In the genomic region with DNA sequence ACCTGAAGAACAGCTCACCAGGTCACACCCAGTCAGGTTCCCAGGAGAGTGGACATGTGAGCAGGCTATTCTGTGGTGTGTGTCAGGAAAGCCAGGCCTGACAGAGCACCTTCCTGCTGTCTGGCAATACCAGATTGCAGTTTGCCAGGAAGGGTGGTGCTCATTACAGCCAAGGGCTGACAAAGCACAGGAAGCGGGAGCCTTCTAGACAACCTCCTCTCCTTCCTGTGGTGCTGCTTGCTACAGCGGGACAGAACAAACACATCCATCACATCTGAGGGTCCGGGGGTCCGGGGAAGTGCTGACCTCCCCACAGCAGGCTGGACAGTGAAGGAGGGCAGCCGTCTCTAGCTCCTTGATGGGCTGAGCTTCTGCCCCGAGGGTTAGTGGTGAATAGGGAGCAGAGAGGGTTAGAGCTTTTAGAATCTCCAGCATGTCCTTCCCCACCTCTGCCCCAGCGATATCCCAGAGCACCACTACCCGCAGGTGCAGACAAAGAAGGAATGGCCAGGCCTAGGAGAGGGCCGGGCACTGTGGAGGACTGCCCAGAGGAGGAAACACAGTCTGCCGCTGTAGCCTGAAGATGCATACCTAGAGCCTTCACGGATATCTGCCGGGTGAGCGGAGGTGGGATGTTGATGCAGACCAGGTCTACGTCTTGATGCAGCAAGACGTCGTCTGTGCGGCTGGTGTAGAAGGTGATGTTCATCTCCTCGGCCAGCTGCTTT, we compare ENCODE assay signal across 8 mouse cellular contexts. TPM values are rescaled to one million over a fixed set of nuclear protein-coding genes. Genes with fewer than 3 reads are reported as not detected.
DNase-seq lines count a peak whose midpoint lies in the region; ATAC-seq and TF ChIP-seq lines count a peak whose summit lies in the region.

No protein-coding gene starts in this region.

- H3K4me3 ChIP-seq in thymus, adult 2 months (ENCODE audit: control insufficient read depth, insufficient read depth, low read length) = no peak overlapping the region
- H3K4me3 ChIP-seq in heart, embryonic 13.5 days = no peak overlapping the region
- no peak overlapping the region for H3K4me3 ChIP-seq in limb, embryonic 14.5 days (replicated peaks; ENCODE audit: low read length)

- no peaks in the 10 kb centered on the region for H3K36me3 ChIP-seq in thymus, adult 2 months (ENCODE audit: control insufficient read depth, insufficient read depth, low read length)
- H3K36me3 ChIP-seq in heart, embryonic 13.5 days = peaks cover 29% of the 10 kb centered on the region
- H3K36me3 ChIP-seq in limb, embryonic 14.5 days (ENCODE audit: control insufficient read depth, insufficient read depth, low read length) = peaks cover 32% of the 10 kb centered on the region

- peak; percentile 54; the same call in 1 of the 2 replicates for ATAC-seq in heart, embryonic 13.5 days (ENCODE audit: extremely low read depth, insufficient number of reproducible peaks, low FRiP score, low TSS enrichment)
- ATAC-seq in limb, embryonic 14.5 days (ENCODE audit: low FRiP score, low read depth) = no peak

- no peak overlapping the region for H3K27ac ChIP-seq in thymus, adult 2 months (ENCODE audit: control insufficient read depth, insufficient read depth, low read length)
- H3K27ac ChIP-seq in heart, embryonic 13.5 days (replicated peaks) = peak overlapping the region; percentile 77
- no peak overlapping the region for H3K27ac ChIP-seq in limb, embryonic 14.5 days (replicated peaks; ENCODE audit: low read depth, low read length)

- peak overlapping the region; percentile 18; the same call in 1 of the 2 replicates for H3K4me2 ChIP-seq in heart, embryonic 13.5 days
- no peak overlapping the region for H3K4me2 ChIP-seq in limb, embryonic 14.5 days (replicated peaks; ENCODE audit: low read depth, low read length, severe bottlenecking)

- DNase-seq in thymus, postnatal 4 days = peak; percentile 38
- DNase-seq in thymus, adult 2 months = no peak
- peak; percentile 17 for DNase-seq in limb, embryonic 14.5 days (ENCODE audit: low spot score)
- DNase-seq in skeletal muscle tissue, adult 2 months (ENCODE audit: low read depth, low spot score) = peak; percentile 34
- DNase-seq in cerebellum, adult 8-10 months = no peak
- no peak for DNase-seq in adipocyte (ENCODE audit: low spot score)
- DNase-seq in spleen, postnatal 14 days (ENCODE audit: low spot score in 2 of 2) = no peak

- 69% methylated on average over 18 of the region's 18 CpGs for WGBS in thymus, adult 2 months
- WGBS in heart, embryonic 13.5 days = 69% methylated on average over 18 of the region's 18 CpGs
- WGBS in limb, embryonic 14.5 days = 89% methylated on average over 18 of the region's 18 CpGs

- no peak for TF ChIP-seq CTCF in thymus, adult 2 months (IDR thresholded peaks at IDR 0.05; ENCODE audit: borderline replicate concordance, control insufficient read depth, extremely low read depth, insufficient read depth, low read length, poor library complexity)

- no peak overlapping the region; the same call in 1 of the 2 replicates for H3K9ac ChIP-seq in heart, embryonic 13.5 days
- H3K9ac ChIP-seq in limb, embryonic 14.5 days (ENCODE audit: low read depth, low read length, severe bottlenecking) = no peak overlapping the region

- no peak for TF ChIP-seq POLR2A in thymus, adult 2 months (IDR thresholded peaks at IDR 0.05; ENCODE audit: control insufficient read depth, extremely low read depth, insufficient read depth, low read length, poor library complexity)
- no peak for TF ChIP-seq POLR2A in limb, embryonic 14.5 days (IDR thresholded peaks at IDR 0.05; ENCODE audit: borderline replicate concordance, extremely low read depth, insufficient read depth, insufficient read length)

- H3K9me3 ChIP-seq in heart, embryonic 13.5 days = no peaks in the 10 kb centered on the region
- H3K9me3 ChIP-seq in limb, embryonic 14.5 days (ENCODE audit: control insufficient read depth, low read length) = no peaks in the 10 kb centered on the region

- H3K4me1 ChIP-seq in thymus, adult 2 months (replicated peaks; ENCODE audit: control insufficient read depth, insufficient read depth, low read length) = peaks cover 15% of the 10 kb centered on the region
- H3K4me1 ChIP-seq in heart, embryonic 13.5 days = peaks cover 3% of the 10 kb centered on the region; the same call in 1 of the 2 replicates
- H3K4me1 ChIP-seq in limb, embryonic 14.5 days (ENCODE audit: control insufficient read depth, insufficient read depth, low read length) = no peaks in the 10 kb centered on the region

- H3K27me3 ChIP-seq in thymus, adult 2 months (ENCODE audit: control insufficient read depth, insufficient read depth, low read length) = no peaks in the 10 kb centered on the region
- no peaks in the 10 kb centered on the region for H3K27me3 ChIP-seq in heart, embryonic 13.5 days (replicated peaks)
- no peaks in the 10 kb centered on the region for H3K27me3 ChIP-seq in limb, embryonic 14.5 days (ENCODE audit: control insufficient read depth, insufficient read depth, low read length)

RNA-seq across cellular contexts. Expression of a gene that starts 19.6 kb away (rescaled TPM):
- 46.7 and 53.9 TPM in 2 replicates for polyA plus RNA-seq in thymus, adult 2 months (2012; rRNA removed)
- 12.5 and 13.3 TPM in 2 replicates for polyA plus RNA-seq in heart, embryonic 13.5 days (2015; fragmentation: Nextera tagmentation; extraction: Ambion mirVana)
- 43.3 and 45.4 TPM in 2 replicates for polyA plus RNA-seq in limb, embryonic 14.5 days (2012; rRNA removed)
- polyA plus RNA-seq in limb, embryonic 14.5 days (2014; fragmentation: Nextera tagmentation; extraction: Ambion mirVana) = 19.8 and 22.8 TPM in 2 replicates

RNA-seq across cellular contexts. Expression of a gene that starts 20.1 kb away (rescaled TPM):
- not detected in 2 replicates for polyA plus RNA-seq in thymus, adult 2 months (2012; rRNA removed)
- not detected in 2 replicates for polyA plus RNA-seq in heart, embryonic 13.5 days (2015; fragmentation: Nextera tagmentation; extraction: Ambion mirVana)
- 0.18 TPM in 1 of 2 replicates, not detected in the other for polyA plus RNA-seq in limb, embryonic 14.5 days (2012; rRNA removed)
- 0.29 TPM in 1 of 2 replicates, not detected in the other for polyA plus RNA-seq in limb, embryonic 14.5 days (2014; fragmentation: Nextera tagmentation; extraction: Ambion mirVana)

RNA-seq across cellular contexts. Expression of a gene that starts 26.6 kb away (rescaled TPM):
- 29.7 and 30.7 TPM in 2 replicates for polyA plus RNA-seq in thymus, adult 2 months (2012; rRNA removed)
- polyA plus RNA-seq in heart, embryonic 13.5 days (2015; fragmentation: Nextera tagmentation; extraction: Ambion mirVana) = 11.6 and 11.9 TPM in 2 replicates
- polyA plus RNA-seq in limb, embryonic 14.5 days (2012; rRNA removed) = 17.9 and 28.4 TPM in 2 replicates
- 18.4 and 19.3 TPM in 2 replicates for polyA plus RNA-seq in limb, embryonic 14.5 days (2014; fragmentation: Nextera tagmentation; extraction: Ambion mirVana)

RNA-seq across cellular contexts. Expression of a gene that starts 26.7 kb away (rescaled TPM):
- polyA plus RNA-seq in thymus, adult 2 months (2012; rRNA removed) = 118 and 122 TPM in 2 replicates
- 41.6 and 44.0 TPM in 2 replicates for polyA plus RNA-seq in heart, embryonic 13.5 days (2015; fragmentation: Nextera tagmentation; extraction: Ambion mirVana)
- 52.8 and 68.4 TPM in 2 replicates for polyA plus RNA-seq in limb, embryonic 14.5 days (2012; rRNA removed)
- 62.0 and 72.1 TPM in 2 replicates for polyA plus RNA-seq in limb, embryonic 14.5 days (2014; fragmentation: Nextera tagmentation; extraction: Ambion mirVana)

RNA-seq across cellular contexts. Expression of a gene that starts 30.9 kb away (rescaled TPM):
- 7.3 and 8.5 TPM in 2 replicates for polyA plus RNA-seq in thymus, adult 2 months (2012; rRNA removed)
- 9.6 and 12.1 TPM in 2 replicates for polyA plus RNA-seq in heart, embryonic 13.5 days (2015; fragmentation: Nextera tagmentation; extraction: Ambion mirVana)
- polyA plus RNA-seq in limb, embryonic 14.5 days (2012; rRNA removed) = 10.5 and 11.7 TPM in 2 replicates
- 13.6 and 17.7 TPM in 2 replicates for polyA plus RNA-seq in limb, embryonic 14.5 days (2014; fragmentation: Nextera tagmentation; extraction: Ambion mirVana)

Comparison
In these comparisons a context has a peak if more than half of its experiments do, and no peak if none do; other contexts are left out.
1. DNase-seq: peak in thymus, postnatal 4 days (single experiment), limb, embryonic 14.5 days (single experiment) and skeletal muscle tissue, adult 2 months (single experiment); none in thymus, adult 2 months (single experiment), cerebellum, adult 8-10 months (single experiment), adipocyte (single experiment) and spleen, postnatal 14 days (0 of 2).